Mouse (Mus musculus) MEL (cell line): Measurements from ENCODE around the gene Irf3.

Experiments used
- CTCF ChIP-seq, 3 experiments: IDR thresholded peaks in 2 of 3; conservative IDR thresholded peaks in 1 of 3; 2 replicates each; pipeline ENCODE4 v1.5.1; 2011 to 2012; ENCODE audit warnings: low read length in 3 of 3, low read depth in 2 of 3, mild to moderate bottlenecking in 2 of 3, improper control_type of control experiment in 1 of 3, inconsistent platforms in 1 of 3, mixed read lengths in 1 of 3, moderate library complexity in 1 of 3; ENCODE audit not compliant: control insufficient read depth in 1 of 3, insufficient read depth in 1 of 3, poor library complexity in 1 of 3, severe bottlenecking in 1 of 3
- EP300 ChIP-seq, 2 experiments: IDR thresholded peaks; 2 replicates each; pipeline ENCODE4 v1.6.1; 2011; ENCODE audit warnings: improper control_type of control experiment in 2 of 2, low read length in 2 of 2, low read depth in 1 of 2, mild to moderate bottlenecking in 1 of 2
- NRF1 ChIP-seq: IDR thresholded peaks from 2 replicates; pipeline ENCODE4 v1.6.1; 2014; ENCODE audit warnings: low read depth, mild to moderate bottlenecking, inconsistent platforms, low read length, improper control_type of control experiment, moderate library complexity; ENCODE audit not compliant: poor library complexity, insufficient read depth, severe bottlenecking
- POLR2A ChIP-seq, 2 experiments: IDR thresholded peaks; 2 replicates each; pipeline ENCODE4 v1.6.1; 2011 to 2012; ENCODE audit warnings: low read length in 2 of 2, mild to moderate bottlenecking in 2 of 2, control low read depth in 1 of 2, improper control_type of control experiment in 1 of 2, low read depth in 1 of 2, moderate library complexity in 1 of 2; ENCODE audit not compliant: control insufficient read depth in 1 of 2, insufficient read depth in 1 of 2, poor library complexity in 1 of 2
- TBP ChIP-seq: IDR thresholded peaks from 2 replicates; pipeline ENCODE4 v1.8.0; 2011; ENCODE audit warnings: low read depth, low read length, improper control_type of control experiment
- ZC3H11A ChIP-seq: IDR thresholded peaks from 2 replicates; pipeline ENCODE4 v1.6.1; 2012; ENCODE audit warnings: low read depth, mild to moderate bottlenecking, inconsistent platforms, low read length, improper control_type of control experiment

- TF ChIP-seq TBP (no peak), CTCF (IDR thresholded peaks at IDR 0.05 in 2 of 3, conservative IDR thresholded peaks at IDR 0.05 in 1 of 3; ENCODE audit: control insufficient read depth in 1 of 3, insufficient read depth in 1 of 3, low read depth in 2 of 3, low read length in 3 of 3, poor library complexity in 1 of 3, severe bottlenecking in 1 of 3) (no peak), NRF1 (no peak), ZC3H11A (no peak), EP300 (IDR thresholded peaks at IDR 0.05; ENCODE audit: low read depth in 1 of 2, low read length in 2 of 2) (no peak), POLR2A (IDR thresholded peaks at IDR 0.05; ENCODE audit: control insufficient read depth in 1 of 2, insufficient read depth in 1 of 2, low read depth in 1 of 2, low read length in 2 of 2, poor library complexity in 1 of 2) (no peak)
These were observed 2.3 kb downstream of the Irf3 start for GRCm38 (mm10) chr7:44999753-45000152.
